Mouse (Mus musculus) midbrain, embryonic 16.5 days (tissue): ENCODE results near the gene Atp9a. TPM values are rescaled to one million over a fixed set of nuclear protein-coding genes. Genes with fewer than 3 reads are reported as not detected.

Source experiments
- ATAC-seq: fragments of 200-750 bp; cut with Nextera tagmentation; 2 replicates; pipeline ENCODE4 v1.8.0; 2017; ENCODE audit warnings: moderate TSS enrichment
- H3K27ac ChIP-seq: fragments of 300-500 bp; sonication (generic); 2 replicates; pipeline ENCODE4 v1.5.1; 2014; ENCODE audit warnings: mild to moderate bottlenecking, low read length, mixed read lengths
- H3K27me3 ChIP-seq: fragments of 300-500 bp; sonication (generic); 2 replicates; pipeline ENCODE4 v1.6.1; 2014; ENCODE audit warnings: low read depth, low read length, mixed read lengths; ENCODE audit not compliant: control insufficient read depth, insufficient read depth
- H3K36me3 ChIP-seq: fragments of 300-500 bp; sonication (generic); 2 replicates; pipeline ENCODE4 v1.6.1; 2014; ENCODE audit warnings: mild to moderate bottlenecking, low read length, moderate library complexity, mixed read lengths; ENCODE audit not compliant: control insufficient read depth, insufficient read depth
- H3K4me1 ChIP-seq: fragments of 300-500 bp; sonication (generic); 2 replicates; pipeline ENCODE4 v1.6.1; 2014; ENCODE audit warnings: mild to moderate bottlenecking, low read length, mixed read lengths; ENCODE audit not compliant: control insufficient read depth, insufficient read depth
- H3K4me2 ChIP-seq: fragments of 300-500 bp; sonication (generic); 2 replicates; pipeline ENCODE4 v1.6.1; 2014; ENCODE audit warnings: mild to moderate bottlenecking, low read length, mixed read lengths
- H3K4me3 ChIP-seq: fragments of 300-500 bp; sonication (generic); 2 replicates; pipeline ENCODE4 v1.5.1; 2014; ENCODE audit warnings: low read depth, mild to moderate bottlenecking, low read length, moderate library complexity, mixed read lengths
- H3K9ac ChIP-seq: fragments of 300-500 bp; sonication (generic); 2 replicates; pipeline ENCODE4 v1.6.1; 2014; ENCODE audit warnings: low read depth, low read length, mixed read lengths
- H3K9me3 ChIP-seq: fragments of 300-500 bp; sonication (generic); replicated peaks from 2 replicates; pipeline ENCODE4 v1.6.1; 2014; ENCODE audit warnings: mild to moderate bottlenecking, low read length, mixed read lengths; ENCODE audit not compliant: control insufficient read depth, poor library complexity, severe bottlenecking
- WGBS: fragments of 180-500 bp; shearing (Covaris S2); extraction: QIAGEN DNeasy Blood & Tissue Kit; methylation state at CpG from one replicate; pipeline ENCODE4 v1.1.7; 2014; 5-methylcytosine and 5-hydroxymethylcytosine counted together
- microRNA-seq: library from miRNA; unstranded; fragments of <30 nt; microRNA quantifications from one replicate; pipeline ENCODE4, GENCODE M21; 2017
- polyA plus RNA-seq: library from polyadenylated mRNA; unstranded; fragments of >200 nt; fragmentation: Nextera tagmentation; extraction: Ambion mirVana; gene quantifications from 2 replicates; pipeline ENCODE4 v1.2.1, GENCODE M21; 2015

Gene Atp9a
- polyA plus RNA-seq, 1 experiment from 2014 or later: 97.1 TPM

DNA sequence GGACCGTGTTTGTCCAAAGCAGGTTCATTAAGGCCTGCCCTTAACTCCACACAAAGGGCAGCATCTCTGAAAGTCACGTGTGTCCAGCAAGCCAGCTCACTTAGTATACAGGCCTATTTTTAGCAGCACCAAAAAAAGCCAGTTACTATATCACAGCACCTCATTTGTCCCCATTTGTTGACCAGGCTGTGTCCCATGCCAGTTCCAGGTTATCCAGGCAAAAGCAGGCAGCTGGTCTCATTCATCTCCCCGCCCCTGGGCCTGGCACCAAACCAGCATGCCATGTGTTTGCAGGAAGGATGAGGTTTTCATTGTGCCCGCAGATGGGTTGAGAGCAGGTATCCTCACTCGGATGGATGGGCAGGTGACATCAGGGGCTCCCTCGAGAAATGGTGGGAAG, 157.4 kb downstream of the Atp9a start:
- Histone ChIP-seq H3K27me3 (peaks cover 8% of the 10 kb centered on the region), H3K9me3 (no peaks in the 10 kb centered on the region), H3K27ac (no peak overlapping the region), H3K9ac (no peak overlapping the region), H3K4me2 (no peak overlapping the region), H3K4me1 (peaks cover 24% of the 10 kb centered on the region), H3K4me3 (no peak overlapping the region), H3K36me3 (no peaks in the 10 kb centered on the region)
- WGBS: 66% methylated on average over 6 of the region's 6 CpGs
- ATAC-seq: no peak

Small RNA genes lying within 50 kb of the gene (microRNA-seq; reads per million reads assigned to microRNA genes)
- gene Mir7004: 3.3 reads per million, percentile 16 among the genes with 10 or more reads in this experiment

Other genes starting within 250 kb of the Atp9a start
- 3.8 and 4.5 TPM in 2 replicates for gene Nfatc2, start 140.8 kb downstream of the Atp9a start, polyA plus RNA-seq
- gene Sall4, start 25.5 kb upstream of the Atp9a start, polyA plus RNA-seq: 0.84 and 1.9 TPM in 2 replicates
- 42.0 and 46.0 TPM in 2 replicates for gene Zfp64, start 213.2 kb upstream of the Atp9a start, polyA plus RNA-seq